Mouse (Mus musculus) heart, adult 2 months (tissue): ENCODE results near the gene H2-DMb1.

Experiments used
- CTCF ChIP-seq: fragments of 200-600 bp; IDR thresholded peaks from 2 replicates; pipeline ENCODE4 v1.8.1; 2022; ENCODE audit warnings: antibody characterized with exemption, mild to moderate bottlenecking, moderate library complexity
- EP300 ChIP-seq: fragments of 200-500 bp; IDR thresholded peaks from 2 replicates; pipeline ENCODE4 v1.6.1; 2011; ENCODE audit warnings: low read depth, low read length, control low read depth; ENCODE audit not compliant: insufficient read depth
- POLR2A ChIP-seq: fragments of 200-500 bp; IDR thresholded peaks from 2 replicates; pipeline ENCODE4 v1.6.1; 2011; ENCODE audit warnings: mild to moderate bottlenecking, low read depth, low read length, control low read depth; ENCODE audit not compliant: insufficient read depth

- peak; percentile 45; the same call in 1 of the 2 replicates for TF ChIP-seq POLR2A
- TF ChIP-seq CTCF: no peak
- TF ChIP-seq EP300: no peak
Measured at GRCm38 (mm10) chr17:34123518-34123917, 29.4 kb upstream of the H2-DMb1 start.
